Mouse (Mus musculus) midbrain, embryonic 14.5 days (tissue): ENCODE results near the gene Inpp5d. TPM values are rescaled to one million over a fixed set of nuclear protein-coding genes. Genes with fewer than 3 reads are reported as not detected.

Source experiments
- ATAC-seq: fragments of 200-750 bp; cut with Nextera tagmentation; 2 replicates; pipeline ENCODE4 v1.8.0; 2017; ENCODE audit warnings: moderate number of reproducible peaks, moderate library complexity; ENCODE audit not compliant: low FRiP score, low TSS enrichment
- DNase-seq: peaks from one replicate; pipeline ENCODE4 v3.0.0-alpha.2; 2015
- H3K27ac ChIP-seq: fragments of 300-500 bp; sonication (generic); replicated peaks from 2 replicates; pipeline ENCODE4 v1.5.1; 2014; ENCODE audit warnings: mild to moderate bottlenecking, low read depth, low read length, moderate library complexity
- H3K27me3 ChIP-seq: fragments of 300-500 bp; sonication (generic); 2 replicates; pipeline ENCODE4 v1.6.1; 2014; ENCODE audit warnings: low read length, control low read depth, mixed read lengths; ENCODE audit not compliant: control insufficient read depth, insufficient read depth
- H3K36me3 ChIP-seq: fragments of 300-500 bp; sonication (generic); 2 replicates; pipeline ENCODE4 v1.6.1; 2014; ENCODE audit warnings: low read length, control low read depth; ENCODE audit not compliant: control insufficient read depth, insufficient read depth
- H3K4me1 ChIP-seq: fragments of 300-500 bp; sonication (generic); 2 replicates; pipeline ENCODE4 v1.6.1; 2014; ENCODE audit warnings: mild to moderate bottlenecking, antibody characterized with exemption, low read length, control low read depth; ENCODE audit not compliant: control insufficient read depth, insufficient read depth
- H3K4me2 ChIP-seq: fragments of 300-500 bp; sonication (generic); 2 replicates; pipeline ENCODE4 v1.6.1; 2014; ENCODE audit warnings: mild to moderate bottlenecking, low read length, moderate library complexity
- H3K4me3 ChIP-seq: fragments of 300-500 bp; sonication (generic); replicated peaks from 2 replicates; pipeline ENCODE4 v1.5.1; 2014; ENCODE audit warnings: low read depth, low read length
- H3K9ac ChIP-seq: fragments of 300-500 bp; sonication (generic); replicated peaks from 2 replicates; pipeline ENCODE4 v1.6.1; 2014; ENCODE audit warnings: mild to moderate bottlenecking, low read length, moderate library complexity
- H3K9me3 ChIP-seq: fragments of 300-500 bp; sonication (generic); 2 replicates; pipeline ENCODE4 v1.6.1; 2016; ENCODE audit warnings: low read length, control low read depth, mixed read lengths; ENCODE audit not compliant: control insufficient read depth
- WGBS: fragments of 180-500 bp; shearing (Covaris S2); extraction: QIAGEN DNeasy Blood & Tissue Kit; methylation state at CpG from one replicate; pipeline ENCODE4 v1.1.7; 2014; 5-methylcytosine and 5-hydroxymethylcytosine counted together
- polyA plus RNA-seq: library from polyadenylated mRNA; unstranded; fragments of >200 nt; fragmentation: Nextera tagmentation; extraction: Ambion mirVana; gene quantifications from 2 replicates; pipeline ENCODE4 v1.2.1, GENCODE M21; 2014

Gene Inpp5d
- polyA plus RNA-seq, 1 experiment from 2014 or later: 4.6 TPM

- Histone ChIP-seq H3K27ac (no peak overlapping the region), H3K27me3 (no peaks in the 10 kb centered on the region), H3K9me3 (no peaks in the 10 kb centered on the region), H3K36me3 (no peaks in the 10 kb centered on the region), H3K4me3 (no peak overlapping the region), H3K4me2 (no peak overlapping the region), H3K9ac (no peak overlapping the region), H3K4me1 (peaks cover 4% of the 10 kb centered on the region; the same call in 1 of the 2 replicates)
- ATAC-seq: no peak
- 46% methylated on average over 3 of the region's 3 CpGs for WGBS
- DNase-seq: no peak
Measured at GRCm38 (mm10) chr1:87658063-87658462, 38.0 kb downstream of the Inpp5d start.

- Histone ChIP-seq H3K4me1 (peaks cover 4% of the 10 kb centered on the region; the same call in 1 of the 2 replicates), H3K27me3 (no peaks in the 10 kb centered on the region), H3K4me3 (no peak overlapping the region), H3K9ac (no peak overlapping the region), H3K27ac (no peak overlapping the region), H3K9me3 (no peaks in the 10 kb centered on the region), H3K4me2 (no peak overlapping the region), H3K36me3 (no peaks in the 10 kb centered on the region)
- 89% methylated on average over 2 of the region's 2 CpGs for WGBS
- ATAC-seq (no peak), DNase-seq (no peak)
Measured at GRCm38 (mm10) chr1:87658485-87658884, 38.4 kb downstream of the Inpp5d start.

DNA sequence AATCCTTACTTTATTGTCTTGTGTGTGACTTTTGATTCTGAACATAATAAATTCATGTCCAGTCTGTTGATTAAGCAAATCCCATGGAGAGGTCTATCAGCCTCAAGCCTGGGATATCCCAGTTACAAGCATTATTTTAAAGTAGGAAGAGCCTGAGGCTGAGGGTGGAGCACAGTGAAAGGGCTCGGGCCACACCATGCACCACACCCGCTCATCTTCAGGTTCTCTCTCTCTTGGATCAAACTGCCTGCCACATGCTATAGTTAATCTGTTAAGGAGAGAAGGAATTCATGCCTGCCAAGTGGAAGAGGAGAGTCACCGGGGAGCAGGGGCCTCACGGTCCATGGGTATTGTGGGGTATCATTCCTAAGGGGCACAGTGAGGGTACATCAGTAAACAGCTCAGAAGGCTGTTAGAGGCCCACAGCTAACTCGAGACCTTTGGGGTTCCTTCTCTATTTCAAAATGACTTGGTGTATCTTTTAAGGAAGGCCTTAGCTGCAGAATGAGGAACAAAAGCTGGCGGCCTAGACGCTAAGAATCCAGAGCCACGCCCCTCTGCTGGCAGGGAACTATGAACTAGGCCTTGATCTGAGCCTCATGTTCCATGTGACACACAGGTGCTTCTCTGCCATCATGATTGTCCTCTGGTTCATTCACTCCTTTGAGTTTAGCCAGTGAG lies 39.0 kb downstream of the Inpp5d start:
- H3K36me3 ChIP-seq: no peaks in the 10 kb centered on the region
- no peak for ATAC-seq
- 79% methylated on average over 8 of the region's 8 CpGs for WGBS

GRCm38 (mm10) chr1:87659618-87659960 lies 39.5 kb downstream of the Inpp5d start:
- 84% methylated on average over 4 of the region's 4 CpGs for WGBS
- no peak for DNase-seq

More for the DNA sequence above, 39.0 kb downstream of the Inpp5d start:
- Histone ChIP-seq H3K4me3 (no peak overlapping the region), H3K27me3 (no peaks in the 10 kb centered on the region), H3K9ac (no peak overlapping the region), H3K9me3 (no peaks in the 10 kb centered on the region), H3K4me1 (peaks cover 4% of the 10 kb centered on the region; the same call in 1 of the 2 replicates), H3K4me2 (no peak overlapping the region), H3K27ac (no peak overlapping the region)
- DNase-seq: no peak

DNA sequence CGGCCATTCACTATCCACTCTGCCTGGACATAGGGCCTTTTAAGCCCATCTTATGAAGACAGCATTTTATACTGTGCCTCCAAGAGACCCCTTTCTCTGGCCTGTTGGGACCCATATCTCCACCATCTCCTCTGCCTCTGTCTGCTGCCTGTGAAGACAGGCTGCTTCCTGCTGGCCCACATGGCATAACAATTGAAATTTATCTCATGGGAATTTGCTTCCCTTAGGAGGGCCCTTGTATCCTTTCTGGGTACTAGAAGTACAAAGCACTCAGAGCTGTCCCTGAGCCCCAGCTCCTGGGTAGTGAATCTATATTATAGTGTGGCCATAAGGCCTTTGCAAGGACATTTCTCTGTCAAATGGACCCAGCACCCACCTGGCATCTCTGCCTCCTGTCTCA lies 40.6 kb downstream of the Inpp5d start:
- H3K27me3 ChIP-seq: no peaks in the 10 kb centered on the region
- no peak for DNase-seq
- H3K27ac ChIP-seq: no peak overlapping the region
- no peaks in the 10 kb centered on the region for H3K36me3 ChIP-seq
- H3K9me3 ChIP-seq: no peaks in the 10 kb centered on the region
- whole genome bisulfite sequencing: 76% methylated on average over 1 of the region's 1 CpGs
- no peak overlapping the region for H3K4me3 ChIP-seq
- no peak for ATAC-seq
- H3K9ac ChIP-seq: no peak overlapping the region
- H3K4me1 ChIP-seq: peaks cover 4% of the 10 kb centered on the region; the same call in 1 of the 2 replicates
- no peak overlapping the region for H3K4me2 ChIP-seq

More at GRCm38 (mm10) chr1:87659618-87659960, 39.5 kb downstream of the Inpp5d start:
- Histone ChIP-seq H3K36me3 (no peaks in the 10 kb centered on the region), H3K9ac (no peak overlapping the region), H3K9me3 (no peaks in the 10 kb centered on the region), H3K27me3 (no peaks in the 10 kb centered on the region), H3K4me2 (no peak overlapping the region), H3K4me1 (peaks cover 4% of the 10 kb centered on the region; the same call in 1 of the 2 replicates), H3K27ac (no peak overlapping the region), H3K4me3 (no peak overlapping the region)
- ATAC-seq: no peak

DNA sequence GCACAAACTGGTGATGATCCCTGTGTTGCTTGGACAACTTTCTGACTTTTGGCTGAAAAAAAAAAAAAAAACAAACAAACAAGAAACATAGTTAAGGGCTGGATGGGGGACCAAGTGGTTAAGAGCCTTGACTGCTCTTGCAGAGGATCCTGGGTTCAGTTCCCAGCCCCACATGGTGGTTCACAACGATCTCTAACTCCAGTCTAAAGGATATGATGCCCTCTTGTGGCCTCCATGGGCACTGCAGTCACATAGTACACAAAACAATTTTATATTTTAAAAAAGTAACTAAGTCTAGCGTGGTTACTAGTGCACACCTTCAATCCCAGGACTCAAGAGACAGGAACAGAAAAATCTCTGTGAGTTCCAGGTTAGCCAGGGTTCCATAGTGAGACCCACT lies 43.9 kb downstream of the Inpp5d start:
- WGBS: 75% methylated on average over 2 of the region's 2 CpGs
- H3K4me2 ChIP-seq: no peak overlapping the region
- no peak overlapping the region for H3K9ac ChIP-seq
- H3K36me3 ChIP-seq: no peaks in the 10 kb centered on the region
- DNase-seq: no peak
- no peaks in the 10 kb centered on the region for H3K4me1 ChIP-seq
- no peak for ATAC-seq
- no peaks in the 10 kb centered on the region for H3K9me3 ChIP-seq
- no peak overlapping the region for H3K4me3 ChIP-seq
- no peaks in the 10 kb centered on the region for H3K27me3 ChIP-seq
- no peak overlapping the region for H3K27ac ChIP-seq

DNA sequence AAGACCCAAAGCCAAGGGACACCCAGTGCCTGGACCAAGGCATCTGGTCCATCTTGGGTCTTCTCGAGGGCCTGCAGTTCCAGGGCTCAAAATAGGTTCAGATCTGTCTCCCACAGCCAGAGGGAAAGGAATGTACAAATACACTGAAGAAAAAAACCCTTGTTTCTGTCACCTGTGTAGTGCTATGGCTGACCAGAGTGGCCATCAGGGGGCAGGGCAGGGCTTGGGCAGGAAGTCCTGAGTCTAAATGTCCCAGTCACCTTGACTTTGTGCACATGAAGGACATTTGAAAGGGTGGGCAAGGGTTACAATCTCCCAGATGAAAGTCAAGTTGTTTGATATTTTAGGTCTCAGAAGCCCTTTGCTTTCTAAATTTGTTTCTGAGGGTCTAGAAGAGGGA lies 46.9 kb downstream of the Inpp5d start:
- no peaks in the 10 kb centered on the region for H3K27me3 ChIP-seq
- no peak overlapping the region for H3K27ac ChIP-seq
- WGBS: 74% methylated on average over 1 of the region's 1 CpGs
- H3K9ac ChIP-seq: no peak overlapping the region
- H3K9me3 ChIP-seq: no peaks in the 10 kb centered on the region
- no peaks in the 10 kb centered on the region for H3K4me1 ChIP-seq
- ATAC-seq (no peak), DNase-seq (no peak)
- H3K4me3 ChIP-seq: no peak overlapping the region
- no peaks in the 10 kb centered on the region for H3K36me3 ChIP-seq
- no peak overlapping the region for H3K4me2 ChIP-seq

DNA sequence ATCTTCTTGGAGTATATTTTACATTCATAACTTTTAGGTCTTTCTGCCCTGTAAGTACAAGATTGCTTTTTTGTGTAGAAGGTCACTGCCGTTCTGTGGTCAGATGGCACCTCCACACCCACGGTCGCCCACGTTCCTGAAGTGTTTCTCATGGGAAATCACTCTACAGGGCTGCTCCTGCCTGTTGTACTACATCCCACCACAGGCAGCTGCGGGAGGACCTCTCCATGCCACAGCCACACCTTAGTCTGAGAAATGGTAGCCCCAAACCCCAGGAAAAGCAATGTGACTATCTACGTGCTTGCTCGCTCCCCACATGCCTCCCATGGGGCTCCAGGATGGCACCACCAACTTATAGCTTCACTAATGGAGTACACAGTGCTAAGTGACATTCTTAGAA lies 48.2 kb downstream of the Inpp5d start:
- Histone ChIP-seq H3K9ac (no peak overlapping the region), H3K27ac (no peak overlapping the region), H3K4me1 (no peaks in the 10 kb centered on the region), H3K4me2 (no peak overlapping the region), H3K27me3 (no peaks in the 10 kb centered on the region), H3K4me3 (no peak overlapping the region), H3K36me3 (no peaks in the 10 kb centered on the region), H3K9me3 (no peaks in the 10 kb centered on the region)
- DNase-seq (no peak), ATAC-seq (no peak)
- WGBS: 91% methylated on average over 7 of the region's 7 CpGs

GRCm38 (mm10) chr1:87671483-87671882 lies 51.4 kb downstream of the Inpp5d start:
- Histone ChIP-seq H3K9ac (no peak overlapping the region), H3K4me2 (no peak overlapping the region), H3K4me3 (no peak overlapping the region), H3K27ac (no peak overlapping the region), H3K9me3 (no peaks in the 10 kb centered on the region), H3K4me1 (no peaks in the 10 kb centered on the region), H3K27me3 (no peaks in the 10 kb centered on the region), H3K36me3 (no peaks in the 10 kb centered on the region)
- 70% methylated on average over 4 of the region's 4 CpGs for WGBS
- no peak for DNase-seq
- ATAC-seq: no peak
